Mouse (Mus musculus): Measurements from ENCODE around the gene Gm17622. TPM values are rescaled to one million over a fixed set of nuclear protein-coding genes. Genes with fewer than 3 reads are reported as not detected.

The Gm17622 gene
- polyA plus RNA-seq, 1 experiment, result not detected

DNA sequence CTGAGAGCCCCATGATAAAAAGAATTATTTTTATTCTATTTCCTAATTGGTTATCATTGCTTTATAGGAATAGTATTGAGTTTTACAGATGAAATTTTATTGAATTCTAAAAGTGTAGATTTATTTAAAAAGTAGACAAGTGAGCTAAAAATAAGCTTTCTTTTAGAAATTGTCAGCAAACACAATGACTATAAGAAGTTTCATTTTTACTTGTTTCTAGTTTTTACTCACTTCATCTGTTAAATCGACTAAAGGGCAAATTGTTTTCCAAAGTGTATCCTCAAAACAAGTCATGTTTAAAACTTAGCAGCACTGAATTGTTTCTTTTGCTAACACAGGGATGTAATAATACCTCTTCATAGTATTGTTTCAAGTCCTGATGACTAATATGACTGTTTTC lies 11.5 kb upstream of the Gm17622 start:
- Histone ChIP-seq H3K27ac (replicated peaks; ENCODE audit: low read depth, low read length) (no peak overlapping the region), H3K4me1 (ENCODE audit: control insufficient read depth, insufficient read depth, insufficient read length, low read length) (peaks cover 4% of the 10 kb centered on the region; the same call in 1 of the 2 replicates), H3K4me3 (ENCODE audit: insufficient read depth, low read depth, low read length) (no peak overlapping the region)

DNA sequence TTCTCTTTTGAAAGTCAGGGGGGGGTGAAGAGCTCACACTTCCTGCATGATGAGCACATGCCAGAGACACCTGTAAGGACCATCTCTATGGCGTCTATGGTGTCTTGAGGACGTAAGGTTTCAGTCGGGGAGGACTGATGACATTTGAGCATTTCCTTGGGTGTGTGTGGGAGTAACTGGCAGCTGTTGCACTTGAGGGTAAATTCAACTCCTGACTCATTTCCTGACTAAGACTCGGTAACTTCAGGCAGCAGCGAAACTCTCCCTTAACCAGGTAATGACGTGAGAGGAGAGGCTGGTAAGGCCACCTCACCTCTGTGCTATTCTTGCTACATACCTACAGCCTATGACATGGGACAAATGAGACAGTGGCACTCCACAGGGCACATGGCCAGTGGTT lies 3.3 kb upstream of the Gm17622 start:
- Histone ChIP-seq H3K4me3 (ENCODE audit: insufficient read depth, low read depth, low read length) (no peak overlapping the region), H3K27ac (replicated peaks; ENCODE audit: low read depth, low read length) (no peak overlapping the region), H3K4me1 (ENCODE audit: control insufficient read depth, insufficient read depth, insufficient read length, low read length) (no peaks in the 10 kb centered on the region)

DNA sequence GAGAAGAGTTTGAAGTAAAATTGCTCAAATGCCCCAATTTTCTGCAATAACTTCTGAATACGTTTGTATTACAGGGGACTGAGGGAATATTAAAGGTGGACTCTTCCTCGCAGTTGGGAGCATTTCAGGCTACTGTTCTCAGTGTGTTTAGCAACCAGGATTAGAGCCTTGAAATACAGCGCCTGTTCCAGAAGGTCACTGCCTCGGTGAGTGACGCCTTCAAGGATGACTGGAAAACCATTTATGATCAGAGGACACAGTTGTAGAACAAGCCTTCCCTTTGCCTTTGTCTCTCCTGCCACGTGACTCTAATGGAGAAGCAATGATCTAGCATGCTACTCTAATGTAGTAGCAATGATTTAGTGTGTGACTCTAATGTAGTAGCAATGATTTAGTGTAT lies 2.6 kb upstream of the Gm17622 start:
- Histone ChIP-seq H3K27ac (replicated peaks; ENCODE audit: low read depth, low read length) (no peak overlapping the region), H3K4me1 (ENCODE audit: control insufficient read depth, insufficient read depth, insufficient read length, low read length) (no peaks in the 10 kb centered on the region), H3K4me3 (ENCODE audit: insufficient read depth, low read depth, low read length) (no peak overlapping the region)

DNA sequence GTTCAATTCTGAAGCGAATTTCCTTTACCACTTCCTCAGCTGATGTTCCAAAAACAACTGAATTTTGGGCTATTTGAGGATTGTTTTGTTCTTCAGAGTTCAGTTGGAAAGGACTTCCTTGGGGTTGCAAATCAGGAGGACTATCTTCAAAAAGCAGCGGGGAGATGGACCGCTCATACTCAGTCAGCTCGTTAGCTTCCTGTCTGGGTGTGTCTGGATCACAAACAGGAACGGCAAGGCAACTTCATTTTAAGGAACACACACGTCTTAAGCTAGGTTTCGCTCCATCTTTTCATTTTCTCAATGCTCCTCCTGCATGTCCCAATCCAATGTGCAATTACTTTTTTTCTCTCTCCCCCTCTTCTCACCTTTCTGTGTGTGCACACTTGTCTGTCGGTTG lies 6.1 kb downstream of the Gm17622 start:
- no peaks in the 10 kb centered on the region for H3K4me1 ChIP-seq (ENCODE audit: control insufficient read depth, insufficient read depth, insufficient read length, low read length)
- peak overlapping the region; percentile 24; the same call in 1 of the 2 replicates for H3K4me3 ChIP-seq (ENCODE audit: insufficient read depth, low read depth, low read length)
- H3K27ac ChIP-seq (replicated peaks; ENCODE audit: low read depth, low read length), result no peak overlapping the region

DNA sequence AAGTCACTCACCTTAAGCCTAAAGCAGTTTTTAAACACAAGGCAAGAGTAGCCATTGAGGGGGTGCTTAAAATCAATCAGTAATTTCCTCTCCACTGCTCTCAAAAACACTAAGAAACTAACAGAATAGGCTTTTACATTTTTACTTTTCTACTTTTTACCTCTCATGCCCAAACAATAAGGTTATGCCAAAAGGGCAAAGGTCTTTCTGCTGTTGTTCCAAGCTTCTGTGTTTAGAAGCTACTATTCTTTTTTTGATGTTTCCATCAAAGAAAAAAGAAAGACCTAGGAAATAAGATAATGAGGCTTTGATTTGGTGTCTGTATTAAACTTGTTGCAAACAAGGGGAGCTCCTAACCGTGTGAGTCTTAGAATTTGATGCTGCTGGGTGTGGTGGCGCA lies 9.4 kb downstream of the Gm17622 start:
- H3K27ac ChIP-seq (replicated peaks; ENCODE audit: low read depth, low read length), result no peak overlapping the region
- no peaks in the 10 kb centered on the region for H3K4me1 ChIP-seq (ENCODE audit: control insufficient read depth, insufficient read depth, insufficient read length, low read length)

DNA sequence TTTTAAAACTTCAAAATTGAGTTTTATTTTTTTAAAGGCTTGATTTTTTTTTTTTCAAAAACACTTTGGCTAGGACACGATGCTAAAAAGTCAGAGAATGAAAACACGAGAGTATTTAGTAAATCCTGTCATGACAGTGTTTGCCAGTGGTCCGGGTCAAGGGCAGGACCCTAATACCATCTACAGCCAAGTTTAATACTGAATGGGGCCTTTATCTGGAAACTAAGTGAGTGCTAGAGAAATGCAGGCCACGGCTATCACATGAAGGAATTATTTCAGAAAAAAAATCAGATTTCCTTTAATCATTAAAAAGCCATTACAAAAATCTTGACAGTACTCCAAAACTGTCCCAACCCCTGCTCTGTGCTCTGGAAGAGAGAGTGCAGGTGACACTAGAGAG lies 15.1 kb downstream of the Gm17622 start:
- Histone ChIP-seq H3K27ac (replicated peaks; ENCODE audit: low read depth, low read length) (no peak overlapping the region), H3K4me3 (ENCODE audit: insufficient read depth, low read depth, low read length) (no peak overlapping the region), H3K4me1 (ENCODE audit: control insufficient read depth, insufficient read depth, insufficient read length, low read length) (peaks cover 4% of the 10 kb centered on the region)

More for the DNA sequence above, 9.4 kb downstream of the Gm17622 start:
- H3K4me3 ChIP-seq (ENCODE audit: insufficient read depth, low read depth, low read length), result no peak overlapping the region

DNA sequence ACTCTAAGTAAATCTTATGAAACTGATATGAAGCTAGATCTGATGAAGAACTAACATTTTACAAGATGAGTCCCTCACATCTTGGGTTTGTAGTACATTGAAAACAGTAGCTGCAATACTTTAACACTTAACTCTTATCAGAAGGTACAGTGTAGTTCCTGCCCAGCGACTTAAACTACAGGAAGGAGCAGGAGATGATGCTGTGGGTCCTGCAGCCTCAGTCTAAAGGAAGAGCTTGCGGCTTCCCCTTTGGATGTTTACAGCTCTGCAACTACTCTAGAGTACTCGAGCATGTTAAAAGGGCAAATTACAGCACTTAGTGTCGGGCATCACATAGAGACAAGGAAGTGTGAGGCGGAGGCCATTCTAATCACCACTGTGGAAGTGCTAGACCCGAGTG lies 15.8 kb downstream of the Gm17622 start:
- Histone ChIP-seq H3K4me1 (ENCODE audit: control insufficient read depth, insufficient read depth, insufficient read length, low read length) (peaks cover 5% of the 10 kb centered on the region), H3K27ac (replicated peaks; ENCODE audit: low read depth, low read length) (no peak overlapping the region), H3K4me3 (ENCODE audit: insufficient read depth, low read depth, low read length) (no peak overlapping the region)

DNA sequence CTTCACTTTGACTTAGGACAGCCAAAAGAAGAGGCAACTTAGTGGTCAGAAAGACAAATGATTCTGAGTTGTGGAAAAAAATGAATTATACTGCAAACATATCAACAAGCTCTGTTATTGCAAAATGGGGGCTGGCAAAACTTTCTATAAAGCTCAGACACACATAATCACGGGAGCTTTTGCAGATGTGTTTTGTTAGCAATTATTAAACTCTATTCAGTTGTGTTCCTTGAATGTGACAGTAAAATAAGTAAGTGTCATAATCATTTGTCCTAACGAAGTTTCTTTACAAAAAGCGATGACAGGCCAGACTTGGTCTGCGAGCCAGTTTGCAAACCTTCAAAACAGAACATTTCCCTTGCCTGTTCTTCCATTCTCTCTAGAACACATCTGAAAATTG lies 17.0 kb downstream of the Gm17622 start:
- no peak overlapping the region for H3K27ac ChIP-seq (replicated peaks; ENCODE audit: low read depth, low read length)
- peaks cover 6% of the 10 kb centered on the region for H3K4me1 ChIP-seq (ENCODE audit: control insufficient read depth, insufficient read depth, insufficient read length, low read length)
- H3K4me3 ChIP-seq (ENCODE audit: insufficient read depth, low read depth, low read length), result no peak overlapping the region

DNA sequence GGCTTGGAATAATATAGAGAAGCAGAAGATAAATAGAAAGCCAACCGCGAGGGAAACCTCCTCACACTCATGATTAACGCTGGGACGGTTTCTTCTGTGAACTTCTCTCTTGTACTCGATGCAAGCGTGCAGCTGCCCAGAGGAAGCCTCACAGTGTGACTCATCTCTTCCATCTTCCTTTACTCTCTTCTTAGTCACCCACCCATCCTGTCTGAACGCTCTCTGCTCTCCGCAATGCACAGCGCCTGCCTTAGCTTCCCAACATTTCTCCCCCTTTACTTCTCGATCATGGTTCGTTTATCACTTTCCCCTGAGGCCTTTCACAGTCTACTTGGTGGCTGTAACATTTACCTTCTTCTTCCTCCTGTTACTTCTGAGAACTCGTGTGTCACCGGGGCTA lies 20.1 kb downstream of the Gm17622 start:
- Histone ChIP-seq H3K27ac (replicated peaks; ENCODE audit: low read depth, low read length) (peak overlapping the region; percentile 77), H3K4me3 (ENCODE audit: insufficient read depth, low read depth, low read length) (no peak overlapping the region), H3K4me1 (ENCODE audit: control insufficient read depth, insufficient read depth, insufficient read length, low read length) (peaks cover 6% of the 10 kb centered on the region)

DNA sequence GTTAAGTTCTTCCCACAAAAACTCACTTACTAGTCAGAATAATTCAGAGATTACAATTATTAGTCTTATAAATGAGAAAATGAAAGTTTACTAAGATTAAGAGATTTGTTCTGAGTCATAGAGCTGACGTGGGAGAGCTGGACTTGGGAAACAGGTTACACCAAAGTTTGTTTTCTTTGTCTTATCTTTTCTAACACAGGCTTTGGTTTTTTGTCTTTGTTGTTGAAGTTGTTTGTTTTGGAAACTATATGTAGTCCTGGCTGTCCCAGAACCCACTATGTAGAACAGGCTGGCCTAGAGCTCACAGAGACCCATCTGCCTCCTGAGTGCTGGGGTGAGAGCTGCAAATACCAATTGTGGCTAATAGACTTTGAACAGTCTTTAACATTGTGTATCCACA lies 20.7 kb downstream of the Gm17622 start:
- H3K4me3 ChIP-seq (ENCODE audit: insufficient read depth, low read depth, low read length), result no peak overlapping the region
- peak overlapping the region; percentile 77 for H3K27ac ChIP-seq (replicated peaks; ENCODE audit: low read depth, low read length)
- peaks cover 6% of the 10 kb centered on the region for H3K4me1 ChIP-seq (ENCODE audit: control insufficient read depth, insufficient read depth, insufficient read length, low read length)

DNA sequence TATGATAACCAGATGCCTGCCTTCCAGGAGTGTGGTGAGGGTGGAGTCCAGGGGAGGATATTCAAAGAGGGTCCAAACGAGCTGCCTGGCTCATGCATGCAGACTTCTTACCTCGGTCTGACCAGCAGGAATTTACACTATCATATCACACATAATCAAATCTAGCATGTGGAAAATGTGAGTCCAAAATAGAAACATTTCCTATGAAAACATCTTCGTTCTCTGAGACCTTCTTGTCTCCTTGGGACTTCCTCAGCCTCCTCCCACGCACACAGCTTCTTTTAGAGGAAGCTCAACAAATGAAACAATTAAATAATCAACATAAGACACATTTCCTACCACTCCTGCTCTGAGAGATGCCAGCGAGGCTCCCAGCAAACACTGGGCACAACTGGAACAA lies 21.4 kb downstream of the Gm17622 start:
- H3K4me1 ChIP-seq (ENCODE audit: control insufficient read depth, insufficient read depth, insufficient read length, low read length), result peaks cover 6% of the 10 kb centered on the region
- H3K4me3 ChIP-seq (ENCODE audit: insufficient read depth, low read depth, low read length), result no peak overlapping the region
- H3K27ac ChIP-seq (replicated peaks; ENCODE audit: low read depth, low read length), result peak overlapping the region; percentile 77

DNA sequence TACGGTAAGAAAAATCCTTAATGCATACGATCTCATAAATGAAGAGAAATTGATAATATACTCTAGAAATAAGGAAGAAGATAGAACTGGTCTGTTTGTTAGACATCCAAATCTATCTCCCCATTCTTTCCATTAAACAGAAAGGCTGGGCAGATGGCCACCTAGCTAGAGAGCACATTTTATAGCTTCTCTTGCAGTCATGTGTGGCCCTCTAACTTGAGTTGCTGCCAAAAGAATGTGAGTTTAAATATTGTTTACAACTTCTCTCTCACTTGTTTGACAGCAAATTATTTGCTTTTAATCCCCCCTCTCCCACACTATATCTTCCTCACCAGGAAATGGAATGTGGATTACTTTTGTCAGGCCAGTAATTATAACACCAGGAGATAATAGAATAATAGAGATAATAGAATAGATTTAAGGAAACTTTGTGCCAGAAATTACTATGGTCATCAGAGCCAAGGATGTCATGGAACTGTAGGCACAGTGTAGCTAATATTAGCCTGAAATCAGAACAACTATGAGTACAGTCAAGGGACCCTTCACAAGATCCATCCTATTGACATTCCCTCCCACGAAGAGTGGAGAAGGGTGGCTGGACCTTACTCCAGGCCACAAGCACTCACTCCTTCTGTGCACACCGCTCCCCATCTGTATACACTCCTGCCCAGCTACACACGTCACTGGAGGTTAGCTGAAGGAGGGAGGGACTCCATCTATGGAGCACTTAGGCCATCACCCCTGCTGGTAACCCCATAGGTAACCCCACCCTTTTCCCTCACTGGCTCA lies 23.8 kb downstream of the Gm17622 start:
- H3K4me1 ChIP-seq (ENCODE audit: control insufficient read depth, insufficient read depth, insufficient read length, low read length), result peaks cover 6% of the 10 kb centered on the region
- no peak overlapping the region for H3K27ac ChIP-seq (replicated peaks; ENCODE audit: low read depth, low read length)
- no peak overlapping the region for H3K4me3 ChIP-seq (ENCODE audit: insufficient read depth, low read depth, low read length)

DNA sequence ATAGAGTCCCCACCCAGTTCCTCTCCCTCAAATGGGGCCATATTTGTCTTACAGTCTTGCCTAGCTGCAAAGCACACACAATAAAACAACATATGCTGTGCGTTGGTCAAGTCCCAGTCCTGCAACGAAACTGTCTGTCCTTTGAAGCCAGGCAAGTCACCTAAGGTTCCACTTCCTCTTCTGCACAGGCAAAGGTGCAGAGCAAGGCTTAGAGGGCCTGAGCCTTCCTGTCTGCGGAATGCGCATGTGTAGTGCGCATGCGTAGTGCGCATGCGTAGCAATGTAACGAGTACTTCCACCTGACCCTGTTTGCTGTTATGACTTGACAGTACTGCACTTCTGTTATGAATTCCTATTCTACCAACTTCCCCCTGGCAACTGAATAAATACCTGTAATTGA lies 25.7 kb downstream of the Gm17622 start:
- peaks cover 2% of the 10 kb centered on the region; the same call in 1 of the 2 replicates for H3K4me1 ChIP-seq (ENCODE audit: control insufficient read depth, insufficient read depth, insufficient read length, low read length)
- H3K4me3 ChIP-seq (ENCODE audit: insufficient read depth, low read depth, low read length), result no peak overlapping the region
- H3K27ac ChIP-seq (replicated peaks; ENCODE audit: low read depth, low read length), result no peak overlapping the region

DNA sequence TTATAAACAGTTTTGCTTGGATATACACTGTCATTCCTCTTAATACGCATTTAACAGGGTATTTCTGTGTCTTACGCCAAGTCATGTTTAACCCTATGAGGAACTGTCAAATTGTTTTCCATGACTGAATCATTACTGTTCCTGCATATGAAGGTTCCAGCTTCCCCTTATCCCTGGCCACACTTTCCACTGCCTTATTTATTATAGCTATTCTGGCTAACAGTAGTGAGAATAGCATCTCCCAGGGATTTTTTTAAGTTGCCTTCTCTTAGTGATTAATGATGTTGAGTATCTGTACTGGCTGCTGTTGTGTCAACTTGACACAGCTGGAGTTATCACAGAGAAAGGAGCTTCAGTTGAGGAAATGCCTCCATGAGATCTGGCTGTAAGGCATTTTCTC lies 26.8 kb downstream of the Gm17622 start:
- Histone ChIP-seq H3K4me1 (ENCODE audit: control insufficient read depth, insufficient read depth, insufficient read length, low read length) (no peaks in the 10 kb centered on the region; the same call in 1 of the 2 replicates), H3K4me3 (ENCODE audit: insufficient read depth, low read depth, low read length) (no peak overlapping the region), H3K27ac (replicated peaks; ENCODE audit: low read depth, low read length) (no peak overlapping the region)

DNA sequence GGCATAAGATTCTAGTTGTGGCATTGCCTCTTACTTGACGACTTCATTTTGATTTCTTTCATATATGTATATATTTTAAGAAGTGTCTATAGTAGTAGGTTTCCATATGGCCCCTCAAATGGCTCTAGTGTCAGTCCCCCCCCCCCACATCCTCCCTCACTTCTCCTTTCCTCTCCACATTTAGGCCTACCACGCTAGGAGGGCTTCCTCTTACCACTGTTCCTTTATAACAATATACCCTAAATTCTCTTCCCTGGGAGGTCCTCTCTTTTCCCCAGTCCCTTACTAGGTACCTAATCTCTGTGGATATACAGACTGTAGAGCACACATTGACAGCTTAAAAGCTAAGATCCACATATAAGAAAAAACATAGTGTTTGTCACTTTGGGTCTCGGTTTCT lies 30.8 kb downstream of the Gm17622 start:
- Histone ChIP-seq H3K4me3 (ENCODE audit: insufficient read depth, low read depth, low read length) (no peak overlapping the region), H3K27ac (replicated peaks; ENCODE audit: low read depth, low read length) (no peak overlapping the region), H3K4me1 (ENCODE audit: control insufficient read depth, insufficient read depth, insufficient read length, low read length) (no peaks in the 10 kb centered on the region)

DNA sequence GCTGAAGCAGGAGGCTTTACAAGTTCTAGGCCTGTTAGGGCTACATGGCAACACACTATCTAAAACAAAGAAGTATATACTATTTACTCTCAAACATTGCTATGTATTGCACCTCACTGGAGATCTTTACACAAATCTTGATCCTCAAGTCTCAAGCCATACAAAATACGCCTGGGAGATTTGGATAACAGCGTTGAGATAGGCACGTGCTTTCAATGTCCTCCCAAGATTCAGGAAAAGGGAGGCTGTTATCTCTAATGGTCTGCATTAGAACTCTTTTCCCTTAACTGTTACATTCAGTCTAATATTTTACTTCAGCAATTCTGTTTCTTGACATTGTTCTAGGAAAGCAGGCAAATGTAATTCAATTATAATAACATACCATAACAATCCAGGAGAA lies 36.5 kb downstream of the Gm17622 start:
- H3K27ac ChIP-seq (replicated peaks; ENCODE audit: low read depth, low read length), result no peak overlapping the region
- H3K4me1 ChIP-seq (ENCODE audit: control insufficient read depth, insufficient read depth, insufficient read length, low read length), result peaks cover 2% of the 10 kb centered on the region
- H3K4me3 ChIP-seq (ENCODE audit: insufficient read depth, low read depth, low read length), result no peak overlapping the region
